Mouse (Mus musculus) fibroblast of lung, adult 2 months (primary cell): ENCODE results near the gene Mum1.

Source experiments
- DNase-seq: peaks from one replicate; pipeline ENCODE4 v3.0.0-alpha.2; 2011; ENCODE audit warnings: low read depth

The Mum1 gene

GRCm38 (mm10) chr10:80271186-80271843, 45.1 kb downstream of the Mum1 start:
- DNase-seq = no peak

DNA sequence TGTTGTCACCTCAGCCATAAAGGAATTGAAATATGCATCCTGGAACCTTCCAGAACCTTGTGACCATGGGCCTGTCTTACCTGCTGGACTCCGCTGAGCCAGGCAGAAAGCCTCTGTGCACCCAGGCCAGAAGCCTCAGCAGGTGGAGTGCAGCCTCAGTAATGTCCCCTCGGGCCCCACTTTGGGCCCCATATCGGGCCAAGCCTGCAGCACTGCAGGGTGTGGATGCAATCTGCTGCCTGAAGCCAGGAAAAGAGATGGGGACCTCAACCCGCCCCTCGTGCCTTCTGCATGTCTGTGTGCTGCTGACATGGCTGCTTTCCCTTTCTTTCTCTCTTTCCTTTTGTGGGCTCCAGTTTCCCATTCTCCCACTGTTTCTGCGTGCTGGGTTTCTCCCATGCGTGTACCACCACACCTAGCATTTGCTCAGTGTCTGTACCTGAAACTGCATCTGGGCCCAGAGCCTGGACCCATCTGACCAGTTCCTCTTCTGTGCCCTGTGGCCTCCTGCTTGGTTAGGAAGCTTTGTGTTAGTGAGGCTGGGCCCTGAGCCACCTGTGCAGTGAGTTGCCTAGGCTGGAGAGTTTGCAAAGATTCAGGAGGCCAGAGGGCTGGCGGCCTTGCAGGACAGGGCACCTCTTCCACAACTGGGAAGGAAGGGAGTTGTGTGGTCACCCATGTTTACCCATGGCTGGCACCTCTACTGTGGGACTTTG, 45.8 kb downstream of the Mum1 start:
- DNase-seq = no peak

DNA sequence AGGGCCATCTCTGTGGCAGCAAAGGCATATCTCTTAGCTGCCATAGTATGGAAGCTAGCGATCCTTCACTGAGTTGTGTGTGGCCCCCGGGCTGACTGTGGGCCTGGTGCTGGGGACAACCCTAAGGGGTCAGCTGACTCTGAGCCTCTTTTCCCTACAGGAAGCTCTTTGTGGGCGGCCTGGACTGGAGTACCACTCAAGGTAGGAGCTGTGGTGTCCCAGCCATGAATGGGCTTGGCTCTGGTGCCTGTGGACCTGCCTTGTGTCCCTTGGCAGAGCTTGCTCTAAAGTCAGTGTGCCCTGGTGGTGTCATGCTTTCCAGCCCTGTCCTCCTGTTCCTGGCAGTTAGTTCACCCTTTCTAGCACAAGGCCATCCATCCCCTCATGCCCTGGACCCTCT, 47.6 kb downstream of the Mum1 start:
- no peak for DNase-seq

DNA sequence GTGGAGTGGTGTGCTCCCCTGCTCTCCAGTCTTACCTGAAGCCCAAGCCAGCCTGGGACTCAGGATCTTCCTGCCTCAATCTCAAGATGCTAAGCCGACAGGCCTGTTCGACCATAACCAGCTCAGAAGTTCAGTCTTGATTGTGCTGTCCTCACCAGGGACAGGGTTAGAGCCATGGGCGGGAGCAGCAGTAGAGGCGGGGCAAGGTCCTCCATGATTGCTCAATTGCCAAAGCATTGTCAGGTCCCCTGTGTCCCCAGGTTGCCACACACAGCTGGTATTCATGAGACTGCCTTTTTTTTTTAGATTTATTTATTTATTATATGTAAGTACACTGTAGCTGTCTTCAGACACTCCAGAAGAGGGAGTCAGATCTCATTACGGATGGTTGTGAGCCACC, 50.0 kb downstream of the Mum1 start:
- no peak for DNase-seq

GRCm38 (mm10) chr10:80278390-80278789, 52.2 kb downstream of the Mum1 start:
- DNase-seq = no peak

GRCm38 (mm10) chr10:80279273-80279672, 53.0 kb downstream of the Mum1 start:
- DNase-seq = no peak

DNA sequence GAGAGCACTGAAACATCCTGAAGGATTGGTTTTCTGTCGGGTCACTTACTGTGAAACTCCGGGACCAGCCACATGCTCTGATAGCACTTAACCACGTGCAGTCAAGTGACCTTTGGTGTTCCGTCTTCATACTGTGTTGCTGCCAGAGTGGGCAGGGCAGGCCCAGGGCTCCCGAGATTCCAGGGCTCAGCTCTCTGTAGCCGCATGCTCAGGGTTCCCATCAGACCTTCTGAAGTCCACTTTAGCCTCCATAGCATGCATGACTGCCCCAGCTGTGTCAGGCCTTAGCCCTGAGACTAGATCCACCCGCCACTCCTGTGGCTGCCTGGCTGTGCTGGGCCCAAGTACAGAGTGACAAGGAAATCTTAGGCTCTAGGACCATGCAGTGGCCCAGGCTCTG, 55.1 kb downstream of the Mum1 start:
- no peak for DNase-seq

- DNase-seq = no peak
Measured at GRCm38 (mm10) chr10:80281921-80282371, 55.7 kb downstream of the Mum1 start.

- no peak for DNase-seq
Measured at GRCm38 (mm10) chr10:80282481-80283441, 56.5 kb downstream of the Mum1 start.

- no peak for DNase-seq
Measured at GRCm38 (mm10) chr10:80285222-80286070, 59.2 kb downstream of the Mum1 start.

GRCm38 (mm10) chr10:80288097-80288496, 61.9 kb downstream of the Mum1 start:
- DNase-seq = no peak

- DNase-seq = no peak
Measured at GRCm38 (mm10) chr10:80288657-80289056, 62.4 kb downstream of the Mum1 start.

- DNase-seq = peak; percentile 92
Measured at GRCm38 (mm10) chr10:80292251-80293146, 66.3 kb downstream of the Mum1 start, which contains the start of gene Rps15. Rps15 (plus strand) TSS chr10:80292453.

GRCm38 (mm10) chr10:80293325-80293724, 67.1 kb downstream of the Mum1 start:
- DNase-seq = no peak
